Mouse (Mus musculus): ENCODE results near the gene Gm20388.

DNA sequence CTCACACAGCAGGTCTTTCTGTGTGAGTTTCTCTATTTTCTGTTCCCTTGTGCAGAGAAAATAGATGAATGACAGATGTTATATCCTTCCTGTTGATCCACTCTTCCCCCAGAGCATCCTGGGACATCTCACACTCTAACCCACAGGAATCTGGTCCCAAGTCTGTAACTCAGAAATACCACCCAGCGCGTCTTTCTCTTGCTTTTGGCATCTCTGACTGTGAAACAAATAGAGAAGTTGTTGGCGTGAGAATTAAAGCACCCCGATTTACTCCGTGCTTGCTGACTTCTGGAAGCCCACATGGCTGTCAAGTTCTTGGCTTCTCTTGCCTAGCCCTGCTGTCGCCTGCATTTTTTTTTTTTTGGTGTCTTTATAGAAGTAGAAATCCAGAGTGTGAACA, 2867.1 kb downstream of the Gm20388 start:
- TF ChIP-seq CTCF (IDR thresholded peaks at IDR 0.05; ENCODE audit: borderline replicate concordance, extremely low read depth, insufficient read depth, insufficient read length) (no peak), POLR2A (IDR thresholded peaks at IDR 0.05; ENCODE audit: borderline replicate concordance, extremely low read depth, insufficient read depth, insufficient read length, poor library complexity, severe bottlenecking) (no peak)

All from brain, embryonic 14.5 days (tissue).